Mouse (Mus musculus): Measurements from ENCODE around the gene Gata5.

GRCm38 (mm10) chr2:180346820-180347497 is 12.5 kb upstream of the Gata5 start:
- TF ChIP-seq CTCF (IDR thresholded peaks at IDR 0.05; ENCODE audit: low read depth) (peak; percentile 94), EP300 (IDR thresholded peaks at IDR 0.05; ENCODE audit: low read depth) (no peak)
